Mouse (Mus musculus): Measurements from ENCODE around the gene Gm5426. TPM values are rescaled to one million over a fixed set of nuclear protein-coding genes. Genes with fewer than 3 reads are reported as not detected.
"Not testable (repeated sequence)": the region's sequence is repeated elsewhere in the genome, so short reads cannot be mapped to it uniquely, and the experiment has no call there.

The Gm5426 gene
- polyA plus RNA-seq (2014; fragmentation: Nextera tagmentation; extraction: Ambion mirVana), result not detected in 2 replicates

DNA sequence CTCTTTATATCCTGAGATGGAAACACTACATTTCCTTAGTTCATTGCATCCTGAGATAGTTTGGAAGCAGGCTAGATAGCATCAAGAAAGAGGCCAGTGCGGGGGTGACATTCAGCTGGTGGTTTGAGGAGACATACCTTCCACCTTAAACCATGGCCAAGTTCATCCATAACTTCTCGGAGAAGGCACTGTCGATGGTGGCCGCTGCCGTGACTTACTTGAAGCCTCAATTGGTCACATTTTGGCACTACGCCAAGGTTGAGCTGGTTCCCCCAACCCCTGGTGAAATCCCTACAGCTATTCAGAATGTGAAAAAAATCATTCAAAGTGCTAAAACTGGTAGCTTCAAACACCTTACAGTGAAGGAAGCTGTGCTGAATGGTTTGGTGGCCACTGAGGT is at the start of gene Gm5426:
Gene Gm5426, plus strand, starts transcription at position 153 of the 400 bp plus-strand sequence.
- 96% methylated on average over 6 of the region's 6 CpGs for WGBS
- H3K4me1 ChIP-seq (ENCODE audit: control insufficient read depth, insufficient read depth, low read length); H3K27me3 ChIP-seq (ENCODE audit: control insufficient read depth, insufficient read depth, low read length); ATAC-seq (ENCODE audit: low FRiP score, low TSS enrichment); H3K9me3 ChIP-seq (ENCODE audit: control insufficient read depth, low read length); H3K9ac ChIP-seq (ENCODE audit: low read depth, low read length); H3K36me3 ChIP-seq (ENCODE audit: control insufficient read depth, insufficient read depth, low read length); H3K4me2 ChIP-seq (replicated peaks; ENCODE audit: low read depth, low read length); H3K27ac ChIP-seq (ENCODE audit: low read depth, low read length); H3K4me3 ChIP-seq (ENCODE audit: low read length): not testable (repeated sequence)

DNA sequence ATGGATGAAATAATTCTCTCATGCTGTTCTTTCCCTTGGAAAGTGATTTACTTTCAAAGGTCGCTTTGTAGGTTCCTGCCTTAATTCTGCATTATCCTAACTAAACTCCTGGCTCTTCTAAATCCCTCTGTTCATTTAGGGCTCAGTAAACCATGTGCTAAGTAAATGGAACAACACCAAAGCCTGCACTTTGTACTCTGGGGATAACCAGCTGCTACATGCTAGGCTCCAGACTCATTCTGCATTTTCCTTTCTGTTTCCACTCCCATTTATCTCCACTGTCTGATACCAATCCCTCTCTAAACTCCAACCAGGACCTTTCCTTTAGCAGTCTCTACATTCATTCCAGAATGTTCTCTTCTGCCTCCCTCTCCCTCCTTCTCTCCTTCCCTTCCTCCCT is 46.7 kb upstream of the Gm5426 start:
- H3K9me3 ChIP-seq (ENCODE audit: control insufficient read depth, low read length), result no peaks in the 10 kb centered on the region
- H3K4me3 ChIP-seq (ENCODE audit: low read length), result no peak overlapping the region
- no peak for ATAC-seq (ENCODE audit: low FRiP score, low TSS enrichment)
- WGBS, result 75% methylated on average over 1 of the region's 1 CpGs
- H3K36me3 ChIP-seq (ENCODE audit: control insufficient read depth, insufficient read depth, low read length), result no peaks in the 10 kb centered on the region
- H3K4me2 ChIP-seq (replicated peaks; ENCODE audit: low read depth, low read length), result no peak overlapping the region
- H3K27me3 ChIP-seq (ENCODE audit: control insufficient read depth, insufficient read depth, low read length), result no peaks in the 10 kb centered on the region
- no peaks in the 10 kb centered on the region for H3K4me1 ChIP-seq (ENCODE audit: control insufficient read depth, insufficient read depth, low read length)
- H3K27ac ChIP-seq (ENCODE audit: low read depth, low read length), result no peak overlapping the region
- H3K9ac ChIP-seq (ENCODE audit: low read depth, low read length), result no peak overlapping the region

DNA sequence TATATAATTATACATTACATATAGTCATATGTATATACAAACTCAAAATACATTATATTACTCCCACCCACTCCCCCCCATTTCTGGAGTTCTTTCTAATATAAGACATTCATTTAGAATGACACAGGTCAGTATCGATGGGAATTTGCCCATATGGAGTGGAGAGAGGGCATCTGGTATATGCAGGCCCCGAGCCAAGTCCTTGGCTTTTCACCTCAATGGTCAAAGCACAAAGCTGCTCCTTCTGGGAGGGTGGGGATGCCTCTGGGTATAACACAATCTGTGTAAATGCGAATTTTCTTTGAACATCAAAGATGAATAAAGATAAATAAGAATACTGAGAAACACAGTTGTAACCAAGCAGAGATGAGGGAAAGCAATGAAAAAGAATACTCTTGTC is 46.0 kb upstream of the Gm5426 start:
- ATAC-seq (ENCODE audit: low FRiP score, low TSS enrichment), result no peak
- Histone ChIP-seq H3K27me3 (ENCODE audit: control insufficient read depth, insufficient read depth, low read length) (no peaks in the 10 kb centered on the region), H3K4me2 (replicated peaks; ENCODE audit: low read depth, low read length) (no peak overlapping the region), H3K9me3 (ENCODE audit: control insufficient read depth, low read length) (no peaks in the 10 kb centered on the region), H3K4me3 (ENCODE audit: low read length) (no peak overlapping the region), H3K36me3 (ENCODE audit: control insufficient read depth, insufficient read depth, low read length) (no peaks in the 10 kb centered on the region), H3K27ac (ENCODE audit: low read depth, low read length) (no peak overlapping the region), H3K4me1 (ENCODE audit: control insufficient read depth, insufficient read depth, low read length) (no peaks in the 10 kb centered on the region), H3K9ac (ENCODE audit: low read depth, low read length) (no peak overlapping the region)
- WGBS, result 79% methylated on average over 3 of the region's 3 CpGs

DNA sequence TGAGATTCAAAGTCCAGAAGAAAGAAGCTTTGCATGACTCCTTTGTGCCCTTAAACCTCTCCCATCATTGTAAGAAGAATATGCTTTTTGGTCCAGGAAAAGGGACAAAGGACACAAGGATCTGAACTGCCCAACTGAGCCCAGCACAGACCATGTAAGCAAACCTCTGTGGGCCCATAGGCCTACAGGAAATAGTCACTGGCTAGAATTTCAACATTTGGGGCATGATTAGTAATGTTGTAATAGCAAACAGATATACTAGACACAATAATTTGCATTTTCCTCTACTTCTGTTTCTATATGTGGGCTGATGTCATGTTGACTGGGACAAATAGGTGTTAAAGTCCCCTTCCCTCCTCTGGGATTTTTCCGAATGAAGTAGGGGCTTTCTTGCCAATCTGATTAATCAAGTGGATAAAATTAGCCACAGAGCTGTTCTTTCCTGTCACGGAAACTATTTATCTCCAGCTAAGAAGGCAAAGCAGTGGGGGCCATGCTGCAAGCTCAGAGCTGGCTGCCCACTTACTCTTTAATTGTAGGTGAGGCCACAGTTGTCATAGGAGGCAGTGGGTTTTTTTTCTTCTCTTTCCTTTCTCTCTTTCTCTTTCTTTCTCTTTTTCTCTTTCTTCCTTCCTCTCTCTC is 42.4 kb upstream of the Gm5426 start:
- H3K4me2 ChIP-seq (replicated peaks; ENCODE audit: low read depth, low read length), result no peak overlapping the region
- no peak overlapping the region for H3K27ac ChIP-seq (ENCODE audit: low read depth, low read length)
- WGBS, result 61% methylated on average over 2 of the region's 2 CpGs
- H3K27me3 ChIP-seq (ENCODE audit: control insufficient read depth, insufficient read depth, low read length), result no peaks in the 10 kb centered on the region
- H3K36me3 ChIP-seq (ENCODE audit: control insufficient read depth, insufficient read depth, low read length), result no peaks in the 10 kb centered on the region
- no peaks in the 10 kb centered on the region for H3K9me3 ChIP-seq (ENCODE audit: control insufficient read depth, low read length)
- no peak overlapping the region for H3K9ac ChIP-seq (ENCODE audit: low read depth, low read length)
- no peak for ATAC-seq (ENCODE audit: low FRiP score, low TSS enrichment)
- H3K4me3 ChIP-seq (ENCODE audit: low read length), result no peak overlapping the region
- H3K4me1 ChIP-seq (ENCODE audit: control insufficient read depth, insufficient read depth, low read length), result no peaks in the 10 kb centered on the region

DNA sequence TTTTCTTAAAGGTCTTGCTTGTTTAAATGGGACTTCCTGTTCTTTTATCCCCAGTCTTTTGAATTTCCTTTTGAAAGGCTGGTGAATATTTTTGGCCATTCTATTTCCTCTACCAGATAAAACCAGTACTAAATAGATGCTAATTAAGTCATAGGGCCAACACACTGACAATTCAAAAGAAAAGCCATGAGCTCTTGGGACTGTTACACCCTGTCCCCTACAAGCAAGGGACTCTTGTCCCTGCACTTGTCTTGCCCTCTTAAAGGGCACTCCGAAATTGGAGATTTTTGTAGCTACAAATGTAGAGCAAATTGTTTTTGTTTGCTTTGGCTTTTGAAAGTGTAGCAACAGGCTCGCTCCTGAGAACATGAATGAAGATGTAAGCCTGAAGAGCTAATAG is 41.8 kb upstream of the Gm5426 start:
- no peaks in the 10 kb centered on the region for H3K9me3 ChIP-seq (ENCODE audit: control insufficient read depth, low read length)
- WGBS, result 82% methylated on average over 2 of the region's 2 CpGs

DNA sequence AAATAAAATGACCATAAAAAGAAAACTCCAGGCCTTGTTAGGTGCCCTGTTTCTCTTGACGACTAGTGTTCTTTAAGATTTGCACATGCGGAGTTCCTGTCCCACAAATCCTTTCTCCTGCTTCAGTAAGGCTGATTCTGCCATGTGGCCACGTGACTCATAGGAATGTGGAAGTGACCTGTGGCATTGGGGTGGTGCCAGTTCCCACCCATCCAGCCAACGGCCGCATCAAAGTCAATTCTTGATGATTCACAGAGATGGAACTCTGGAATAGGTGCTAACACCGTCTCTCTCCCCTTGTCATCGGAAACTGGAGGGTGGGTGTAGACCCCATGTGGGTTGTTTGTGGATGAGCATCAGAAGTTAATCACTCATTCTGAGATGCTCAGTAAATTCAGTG is 39.7 kb upstream of the Gm5426 start:
- Histone ChIP-seq H3K27ac (ENCODE audit: low read depth, low read length) (no peak overlapping the region), H3K4me2 (replicated peaks; ENCODE audit: low read depth, low read length) (no peak overlapping the region), H3K36me3 (ENCODE audit: control insufficient read depth, insufficient read depth, low read length) (no peaks in the 10 kb centered on the region), H3K27me3 (ENCODE audit: control insufficient read depth, insufficient read depth, low read length) (no peaks in the 10 kb centered on the region), H3K9me3 (ENCODE audit: control insufficient read depth, low read length) (no peaks in the 10 kb centered on the region), H3K4me3 (ENCODE audit: low read length) (no peak overlapping the region), H3K4me1 (ENCODE audit: control insufficient read depth, insufficient read depth, low read length) (no peaks in the 10 kb centered on the region), H3K9ac (ENCODE audit: low read depth, low read length) (no peak overlapping the region)
- no peak for ATAC-seq (ENCODE audit: low FRiP score, low TSS enrichment)
- WGBS, result 85% methylated on average over 7 of the region's 7 CpGs

More for the DNA sequence above, 41.8 kb upstream of the Gm5426 start:
- Histone ChIP-seq H3K9ac (ENCODE audit: low read depth, low read length) (no peak overlapping the region), H3K36me3 (ENCODE audit: control insufficient read depth, insufficient read depth, low read length) (no peaks in the 10 kb centered on the region), H3K27me3 (ENCODE audit: control insufficient read depth, insufficient read depth, low read length) (no peaks in the 10 kb centered on the region), H3K4me1 (ENCODE audit: control insufficient read depth, insufficient read depth, low read length) (no peaks in the 10 kb centered on the region), H3K4me3 (ENCODE audit: low read length) (no peak overlapping the region), H3K4me2 (replicated peaks; ENCODE audit: low read depth, low read length) (no peak overlapping the region), H3K27ac (ENCODE audit: low read depth, low read length) (no peak overlapping the region)
- ATAC-seq (ENCODE audit: low FRiP score, low TSS enrichment), result no peak

DNA sequence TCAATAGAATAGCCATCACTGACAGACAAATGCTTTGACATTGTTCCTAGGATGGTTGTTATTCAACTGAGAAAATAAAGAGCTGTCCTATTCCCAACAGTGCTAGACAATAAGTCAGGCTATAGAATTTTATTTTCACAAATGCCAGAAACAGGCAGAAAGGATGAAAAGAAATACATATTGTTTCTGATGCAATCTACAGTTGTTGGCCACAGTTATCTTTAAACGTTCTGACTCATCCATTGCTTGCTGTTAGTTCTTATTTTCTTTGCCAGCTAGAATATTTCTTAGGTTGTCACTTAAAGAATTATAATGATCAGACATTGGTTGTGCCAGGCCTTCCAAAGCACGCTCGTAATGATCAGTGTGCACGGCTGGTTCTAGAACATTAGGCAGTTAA is 35.4 kb upstream of the Gm5426 start:
- no peak overlapping the region for H3K27ac ChIP-seq (ENCODE audit: low read depth, low read length)
- 69% methylated on average over 4 of the region's 4 CpGs for WGBS
- no peak overlapping the region for H3K4me2 ChIP-seq (replicated peaks; ENCODE audit: low read depth, low read length)
- no peaks in the 10 kb centered on the region for H3K4me1 ChIP-seq (ENCODE audit: control insufficient read depth, insufficient read depth, low read length)
- H3K36me3 ChIP-seq (ENCODE audit: control insufficient read depth, insufficient read depth, low read length), result no peaks in the 10 kb centered on the region
- H3K4me3 ChIP-seq (ENCODE audit: low read length), result no peak overlapping the region
- no peak for ATAC-seq (ENCODE audit: low FRiP score, low TSS enrichment)
- H3K9me3 ChIP-seq (ENCODE audit: control insufficient read depth, low read length), result no peaks in the 10 kb centered on the region
- no peak overlapping the region for H3K9ac ChIP-seq (ENCODE audit: low read depth, low read length)
- H3K27me3 ChIP-seq (ENCODE audit: control insufficient read depth, insufficient read depth, low read length), result no peaks in the 10 kb centered on the region

DNA sequence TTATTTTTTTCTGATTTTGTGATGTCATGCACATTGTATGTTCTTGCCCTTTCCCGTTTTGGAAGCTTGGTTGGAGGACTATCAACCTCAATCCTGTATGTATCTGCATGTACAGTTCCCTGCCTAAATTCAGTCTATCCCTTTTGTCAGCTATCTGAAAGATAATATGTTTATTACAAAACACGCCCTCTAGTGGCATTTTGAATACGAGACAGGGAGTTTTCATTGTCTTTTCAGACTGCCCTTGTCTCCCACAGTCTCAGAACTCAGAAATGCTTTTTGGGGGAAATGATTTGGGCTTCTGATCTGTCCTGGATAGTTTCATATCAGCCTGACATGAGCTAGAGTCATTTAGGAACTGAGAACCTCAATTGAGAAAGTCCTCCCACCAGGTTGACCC is 32.2 kb upstream of the Gm5426 start:
- Histone ChIP-seq H3K27me3 (ENCODE audit: control insufficient read depth, insufficient read depth, low read length) (no peaks in the 10 kb centered on the region), H3K36me3 (ENCODE audit: control insufficient read depth, insufficient read depth, low read length) (no peaks in the 10 kb centered on the region), H3K4me2 (replicated peaks; ENCODE audit: low read depth, low read length) (no peak overlapping the region), H3K9me3 (ENCODE audit: control insufficient read depth, low read length) (no peaks in the 10 kb centered on the region), H3K9ac (ENCODE audit: low read depth, low read length) (no peak overlapping the region), H3K4me1 (ENCODE audit: control insufficient read depth, insufficient read depth, low read length) (no peaks in the 10 kb centered on the region), H3K4me3 (ENCODE audit: low read length) (no peak overlapping the region), H3K27ac (ENCODE audit: low read depth, low read length) (no peak overlapping the region)
- ATAC-seq (ENCODE audit: low FRiP score, low TSS enrichment), result no peak
- 49% methylated on average over 3 of the region's 3 CpGs for WGBS

DNA sequence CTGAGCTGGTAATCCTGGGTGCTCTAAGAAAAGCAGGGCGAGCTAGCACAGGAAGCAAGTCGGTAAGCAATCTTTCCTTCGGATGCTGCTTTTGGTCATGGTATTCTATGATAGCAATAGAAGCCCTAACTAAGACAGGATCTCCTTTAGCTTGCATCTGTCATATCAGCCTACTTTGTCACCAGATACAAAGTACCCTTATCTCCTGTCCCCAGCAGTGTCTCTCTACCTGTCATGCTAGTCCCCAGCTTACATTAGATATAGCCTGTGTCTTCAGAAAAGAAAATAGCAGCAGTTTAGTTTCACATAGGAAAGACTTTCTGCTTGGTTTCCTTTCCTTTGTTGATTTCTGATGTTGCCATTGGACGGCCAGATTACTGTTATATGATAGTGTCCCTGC is 31.8 kb upstream of the Gm5426 start:
- Histone ChIP-seq H3K4me3 (ENCODE audit: low read length) (no peak overlapping the region), H3K9ac (ENCODE audit: low read depth, low read length) (no peak overlapping the region), H3K9me3 (ENCODE audit: control insufficient read depth, low read length) (no peaks in the 10 kb centered on the region), H3K4me1 (ENCODE audit: control insufficient read depth, insufficient read depth, low read length) (no peaks in the 10 kb centered on the region), H3K36me3 (ENCODE audit: control insufficient read depth, insufficient read depth, low read length) (no peaks in the 10 kb centered on the region), H3K4me2 (replicated peaks; ENCODE audit: low read depth, low read length) (no peak overlapping the region), H3K27me3 (ENCODE audit: control insufficient read depth, insufficient read depth, low read length) (no peaks in the 10 kb centered on the region), H3K27ac (ENCODE audit: low read depth, low read length) (no peak overlapping the region)
- ATAC-seq (ENCODE audit: low FRiP score, low TSS enrichment), result no peak
- 83% methylated on average over 4 of the region's 4 CpGs for WGBS
